Mouse (Mus musculus): ENCODE data around the gene Echdc3. TPM values are rescaled to one million over a fixed set of nuclear protein-coding genes. Genes with fewer than 3 reads are reported as not detected.

The Echdc3 gene
- polyA plus RNA-seq, 1 experiment from 2014 or later, result 7.7 TPM

- H3K27ac ChIP-seq (replicated peaks), result peak overlapping the region; percentile 81
- H3K4me2 ChIP-seq, result no peak overlapping the region
- peaks cover 3% of the 10 kb centered on the region; the same call in 1 of the 2 replicates for H3K9me3 ChIP-seq
- peak; percentile 34; the same call in 1 of the 2 replicates for ATAC-seq (ENCODE audit: extremely low read depth, insufficient number of reproducible peaks, low FRiP score, low TSS enrichment)
- peaks cover 19% of the 10 kb centered on the region for H3K4me1 ChIP-seq
- WGBS, result 20% methylated on average over 3 of the region's 3 CpGs
- no peaks in the 10 kb centered on the region for H3K36me3 ChIP-seq
- no peaks in the 10 kb centered on the region for H3K27me3 ChIP-seq (replicated peaks)
- H3K9ac ChIP-seq, result peak overlapping the region; percentile 6; the same call in 1 of the 2 replicates
- no peak overlapping the region for H3K4me3 ChIP-seq
Observed at GRCm38 (mm10) chr2:6251076-6251496, 38.3 kb upstream of the Echdc3 start.

DNA sequence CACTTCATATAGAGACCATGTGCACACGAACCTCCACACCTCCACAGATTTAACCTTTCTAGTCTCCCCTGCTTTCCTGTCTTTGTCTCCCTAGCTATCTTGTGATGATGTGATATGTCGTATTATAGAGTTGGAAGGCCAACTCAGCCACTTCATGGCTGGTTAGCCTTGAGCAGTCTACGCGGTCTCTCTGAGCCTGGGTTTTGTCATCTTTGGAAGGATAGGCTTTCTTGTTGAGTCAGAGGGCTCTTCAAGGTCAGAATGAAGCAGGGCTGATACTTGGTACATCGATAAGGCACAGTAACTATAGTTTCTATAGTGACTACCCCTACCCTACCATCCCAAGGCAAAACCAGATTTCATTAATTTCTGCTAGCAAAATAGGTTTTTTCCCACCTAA, 28.6 kb upstream of the Echdc3 start:
- no peak overlapping the region for H3K4me2 ChIP-seq
- 74% methylated on average over 5 of the region's 5 CpGs for WGBS
- no peaks in the 10 kb centered on the region for H3K27me3 ChIP-seq (replicated peaks)
- no peaks in the 10 kb centered on the region for H3K9me3 ChIP-seq
- H3K4me1 ChIP-seq, result 0 out of 2 replicates have a peak, but pooled peaks cover 2% of the 10 kb centered on the region
- H3K36me3 ChIP-seq, result no peaks in the 10 kb centered on the region
- no peak overlapping the region for H3K4me3 ChIP-seq
- ATAC-seq (ENCODE audit: extremely low read depth, insufficient number of reproducible peaks, low FRiP score, low TSS enrichment), result no peak
- H3K9ac ChIP-seq, result no peak overlapping the region
- no peak overlapping the region for H3K27ac ChIP-seq (replicated peaks)

DNA sequence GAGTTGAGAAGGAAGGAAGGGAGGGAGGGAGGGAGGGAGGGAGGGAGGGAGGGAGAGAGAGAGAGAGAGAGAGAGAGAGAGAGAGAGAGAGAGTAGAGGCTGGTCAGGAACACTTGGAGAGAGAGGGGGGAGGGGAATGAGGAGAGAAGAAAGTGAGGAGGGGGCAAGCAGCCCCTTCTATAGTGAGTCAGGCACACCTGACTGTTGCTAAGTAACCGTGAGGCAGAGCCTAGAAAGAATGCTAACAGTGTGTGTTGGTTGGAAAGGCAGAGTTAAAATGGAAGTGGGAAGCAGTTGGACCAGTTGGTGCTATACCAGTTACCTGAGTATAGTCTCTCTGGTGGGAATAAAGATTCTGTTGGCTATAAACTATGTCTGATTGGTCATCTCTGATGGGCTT, 27.2 kb upstream of the Echdc3 start:
- Histone ChIP-seq H3K27ac (replicated peaks) (no peak overlapping the region), H3K9me3 (no peaks in the 10 kb centered on the region), H3K27me3 (replicated peaks) (no peaks in the 10 kb centered on the region), H3K4me2 (no peak overlapping the region), H3K4me3 (no peak overlapping the region), H3K4me1 (0 out of 2 replicates have a peak, but pooled peaks cover 2% of the 10 kb centered on the region), H3K9ac (no peak overlapping the region), H3K36me3 (no peaks in the 10 kb centered on the region)
- 47% methylated on average over 1 of the region's 1 CpGs for WGBS
- ATAC-seq (ENCODE audit: extremely low read depth, insufficient number of reproducible peaks, low FRiP score, low TSS enrichment), result no peak

DNA sequence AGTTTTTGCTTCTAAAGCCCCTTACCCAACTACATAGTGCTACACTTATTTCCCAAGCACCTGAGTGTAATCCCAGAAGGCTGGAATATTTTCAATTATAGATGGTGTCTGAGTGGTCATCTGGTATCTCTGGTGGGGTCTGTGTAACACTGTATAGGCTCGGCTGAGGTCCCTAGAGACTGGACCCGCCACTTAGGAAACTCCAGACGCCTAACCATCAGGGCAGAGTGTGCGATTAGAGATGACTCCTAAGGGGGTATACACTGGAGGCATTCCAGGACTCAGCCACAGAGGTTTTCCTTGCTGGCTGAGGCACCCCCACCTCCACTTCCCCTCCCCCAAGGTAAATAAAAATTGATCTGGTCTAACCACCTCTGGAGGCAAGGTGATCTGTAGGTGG, 26.5 kb upstream of the Echdc3 start:
- 48% methylated on average over 4 of the region's 4 CpGs for WGBS
- ATAC-seq (ENCODE audit: extremely low read depth, insufficient number of reproducible peaks, low FRiP score, low TSS enrichment), result no peak
- no peaks in the 10 kb centered on the region for H3K36me3 ChIP-seq
- no peaks in the 10 kb centered on the region for H3K27me3 ChIP-seq (replicated peaks)
- H3K27ac ChIP-seq (replicated peaks), result no peak overlapping the region
- 0 out of 2 replicates have a peak, but pooled peaks cover 2% of the 10 kb centered on the region for H3K4me1 ChIP-seq
- H3K4me2 ChIP-seq, result no peak overlapping the region
- H3K4me3 ChIP-seq, result no peak overlapping the region
- no peaks in the 10 kb centered on the region for H3K9me3 ChIP-seq
- no peak overlapping the region for H3K9ac ChIP-seq

DNA sequence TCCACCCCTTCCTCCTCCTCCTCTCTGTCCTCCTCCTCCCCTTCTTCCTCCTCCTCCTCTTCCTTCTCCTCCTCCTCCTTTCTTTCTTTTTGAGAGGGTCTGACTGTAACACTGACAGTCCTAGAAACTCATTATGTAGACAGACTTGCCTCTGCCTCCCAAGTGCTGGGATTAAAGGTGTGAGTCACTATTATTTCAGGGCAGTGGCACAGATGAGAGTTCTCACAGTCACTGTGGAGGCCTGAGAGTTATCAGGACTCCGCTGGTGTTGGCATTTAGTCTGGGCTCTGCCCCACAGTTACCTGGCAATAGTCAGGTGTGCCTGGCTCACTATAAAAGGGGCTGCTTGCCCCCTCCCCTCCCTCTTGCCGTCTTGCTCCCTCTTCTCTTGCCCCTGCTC, 25.8 kb upstream of the Echdc3 start:
- no peak overlapping the region for H3K4me3 ChIP-seq
- no peak overlapping the region for H3K4me2 ChIP-seq
- H3K9ac ChIP-seq, result no peak overlapping the region
- no peak overlapping the region for H3K27ac ChIP-seq (replicated peaks)
- H3K9me3 ChIP-seq, result no peaks in the 10 kb centered on the region
- H3K4me1 ChIP-seq, result peaks cover 5% of the 10 kb centered on the region; the same call in 1 of the 2 replicates
- 35% methylated on average over 2 of the region's 2 CpGs for WGBS
- ATAC-seq (ENCODE audit: extremely low read depth, insufficient number of reproducible peaks, low FRiP score, low TSS enrichment), result no peak; the same call in 1 of the 2 replicates
- no peaks in the 10 kb centered on the region for H3K36me3 ChIP-seq
- H3K27me3 ChIP-seq (replicated peaks), result no peaks in the 10 kb centered on the region

GRCm38 (mm10) chr2:6238244-6238643, 25.4 kb upstream of the Echdc3 start:
- H3K4me1 ChIP-seq, result peaks cover 9% of the 10 kb centered on the region
- 45% methylated on average over 4 of the region's 4 CpGs for whole genome bisulfite sequencing
- ATAC-seq (ENCODE audit: extremely low read depth, insufficient number of reproducible peaks, low FRiP score, low TSS enrichment), result no peak
- H3K4me3 ChIP-seq, result no peak overlapping the region
- no peak overlapping the region for H3K9ac ChIP-seq
- H3K36me3 ChIP-seq, result no peaks in the 10 kb centered on the region
- H3K27ac ChIP-seq (replicated peaks), result no peak overlapping the region
- no peaks in the 10 kb centered on the region for H3K27me3 ChIP-seq (replicated peaks)
- no peak overlapping the region for H3K4me2 ChIP-seq
- H3K9me3 ChIP-seq, result no peaks in the 10 kb centered on the region

DNA sequence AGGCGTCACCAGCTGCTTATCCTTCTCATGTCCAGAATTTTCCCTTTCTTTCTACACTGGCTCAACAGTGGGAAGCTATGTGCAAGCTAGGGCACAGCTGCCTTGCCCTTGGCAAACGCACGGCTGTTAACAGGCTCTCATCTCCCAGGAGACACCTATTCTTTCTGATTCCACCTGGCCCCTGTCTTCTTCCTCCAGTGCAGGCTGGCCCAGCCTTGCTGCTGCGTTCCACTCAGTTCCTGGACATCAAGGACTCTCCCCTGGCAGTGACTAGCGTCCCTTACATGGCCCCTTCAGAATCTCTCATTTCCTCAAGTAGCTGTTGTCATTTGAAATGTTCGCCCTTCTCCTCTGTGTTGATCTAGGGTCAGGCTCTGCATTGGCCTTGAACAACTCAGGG, 20.5 kb upstream of the Echdc3 start:
- 60% methylated on average over 6 of the region's 6 CpGs for WGBS
- H3K36me3 ChIP-seq, result no peaks in the 10 kb centered on the region
- H3K27ac ChIP-seq (replicated peaks), result peak overlapping the region; percentile 62
- no peak for ATAC-seq (ENCODE audit: extremely low read depth, insufficient number of reproducible peaks, low FRiP score, low TSS enrichment)
- H3K27me3 ChIP-seq (replicated peaks), result no peaks in the 10 kb centered on the region
- no peak overlapping the region for H3K4me2 ChIP-seq
- H3K9me3 ChIP-seq, result no peaks in the 10 kb centered on the region
- peaks cover 17% of the 10 kb centered on the region for H3K4me1 ChIP-seq
- no peak overlapping the region for H3K9ac ChIP-seq
- no peak overlapping the region for H3K4me3 ChIP-seq

GRCm38 (mm10) chr2:6232755-6233154, 19.9 kb upstream of the Echdc3 start:
- H3K4me1 ChIP-seq, result peaks cover 17% of the 10 kb centered on the region
- no peaks in the 10 kb centered on the region for H3K27me3 ChIP-seq (replicated peaks)
- H3K4me3 ChIP-seq, result no peak overlapping the region
- ATAC-seq (ENCODE audit: extremely low read depth, insufficient number of reproducible peaks, low FRiP score, low TSS enrichment), result no peak
- no peaks in the 10 kb centered on the region for H3K36me3 ChIP-seq
- WGBS, result 41% methylated on average over 7 of the region's 7 CpGs
- H3K4me2 ChIP-seq, result no peak overlapping the region
- no peaks in the 10 kb centered on the region for H3K9me3 ChIP-seq
- no peak overlapping the region for H3K9ac ChIP-seq
- H3K27ac ChIP-seq (replicated peaks), result peak overlapping the region; percentile 62

DNA sequence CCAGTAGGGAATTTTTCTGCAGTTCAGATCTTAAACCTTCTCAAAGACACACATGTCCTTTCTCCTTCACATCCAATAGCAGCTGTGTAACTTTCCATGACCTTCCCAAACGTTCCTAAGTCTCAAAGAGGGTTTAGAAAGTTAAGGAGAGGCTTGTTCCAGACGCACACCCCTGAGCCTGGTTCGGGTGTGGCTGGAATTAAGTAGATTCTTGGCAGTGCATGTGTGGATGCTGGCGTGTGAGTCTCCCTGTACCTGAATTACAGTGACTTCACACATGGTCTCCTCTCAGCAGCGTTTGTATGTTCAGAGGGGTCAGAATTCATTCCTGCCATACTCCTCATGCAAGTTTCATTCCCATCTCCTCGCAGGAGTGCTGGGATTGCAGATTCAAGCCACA, 18.0 kb upstream of the Echdc3 start:
- Histone ChIP-seq H3K4me3 (no peak overlapping the region), H3K4me2 (no peak overlapping the region), H3K36me3 (no peaks in the 10 kb centered on the region), H3K27me3 (replicated peaks) (no peaks in the 10 kb centered on the region), H3K4me1 (peaks cover 17% of the 10 kb centered on the region), H3K9ac (no peak overlapping the region), H3K9me3 (no peaks in the 10 kb centered on the region), H3K27ac (replicated peaks) (no peak overlapping the region)
- ATAC-seq (ENCODE audit: extremely low read depth, insufficient number of reproducible peaks, low FRiP score, low TSS enrichment), result no peak
- WGBS, result 67% methylated on average over 6 of the region's 6 CpGs

- no peak overlapping the region for H3K27ac ChIP-seq (replicated peaks)
- H3K36me3 ChIP-seq, result no peaks in the 10 kb centered on the region
- WGBS, result 73% methylated on average over 5 of the region's 5 CpGs
- no peaks in the 10 kb centered on the region for H3K27me3 ChIP-seq (replicated peaks)
- H3K9me3 ChIP-seq, result no peaks in the 10 kb centered on the region
- peaks cover 17% of the 10 kb centered on the region for H3K4me1 ChIP-seq
- H3K9ac ChIP-seq, result no peak overlapping the region
- no peak overlapping the region for H3K4me3 ChIP-seq
- ATAC-seq (ENCODE audit: extremely low read depth, insufficient number of reproducible peaks, low FRiP score, low TSS enrichment), result no peak
- no peak overlapping the region for H3K4me2 ChIP-seq
Observed at GRCm38 (mm10) chr2:6229597-6230290, 16.9 kb upstream of the Echdc3 start.

DNA sequence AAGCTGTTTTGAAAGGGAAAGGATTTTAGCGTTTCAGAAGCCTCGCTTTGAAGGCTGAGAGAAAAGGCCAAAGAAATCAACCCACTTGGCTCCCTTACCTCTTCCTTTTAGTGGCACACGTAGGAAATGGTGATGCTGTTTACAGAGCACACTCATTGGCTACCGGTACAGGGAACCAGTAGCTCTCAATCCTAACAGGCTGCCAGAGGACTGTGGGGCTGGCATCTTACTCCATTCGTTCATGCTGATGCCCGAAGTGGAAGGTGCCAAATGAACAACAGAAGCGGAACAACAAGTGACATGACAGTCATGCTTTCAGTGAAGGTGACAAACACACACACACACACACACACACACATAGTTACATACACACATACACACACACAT, 14.2 kb upstream of the Echdc3 start:
- ATAC-seq (ENCODE audit: extremely low read depth, insufficient number of reproducible peaks, low FRiP score, low TSS enrichment), result no peak
- Histone ChIP-seq H3K4me2 (no peak overlapping the region), H3K9me3 (no peaks in the 10 kb centered on the region), H3K4me3 (no peak overlapping the region), H3K36me3 (no peaks in the 10 kb centered on the region), H3K4me1 (no peaks in the 10 kb centered on the region), H3K27ac (replicated peaks) (no peak overlapping the region), H3K27me3 (replicated peaks) (no peaks in the 10 kb centered on the region), H3K9ac (no peak overlapping the region)
- WGBS, result 77% methylated on average over 7 of the region's 7 CpGs

- H3K27ac ChIP-seq (replicated peaks), result no peak overlapping the region
- no peaks in the 10 kb centered on the region for H3K27me3 ChIP-seq (replicated peaks)
- no peak overlapping the region for H3K4me2 ChIP-seq
- no peaks in the 10 kb centered on the region for H3K36me3 ChIP-seq
- no peaks in the 10 kb centered on the region for H3K4me1 ChIP-seq
- no peak overlapping the region for H3K9ac ChIP-seq
- no peak for ATAC-seq (ENCODE audit: extremely low read depth, insufficient number of reproducible peaks, low FRiP score, low TSS enrichment)
- H3K4me3 ChIP-seq, result no peak overlapping the region
- H3K9me3 ChIP-seq, result no peaks in the 10 kb centered on the region
- 78% methylated on average over 10 of the region's 10 CpGs for WGBS
Observed at GRCm38 (mm10) chr2:6226361-6227058, 13.7 kb upstream of the Echdc3 start.
